Mouse (Mus musculus) neural tube, embryonic 14.5 days (tissue): ENCODE results near the gene Etv6. TPM values are rescaled to one million over a fixed set of nuclear protein-coding genes. Genes with fewer than 3 reads are reported as not detected.

Source experiments
- ATAC-seq: fragments of 200-750 bp; cut with Nextera tagmentation; 2 replicates; pipeline ENCODE4 v1.8.0; 2017; ENCODE audit warnings: low read depth, mild to moderate bottlenecking, moderate TSS enrichment, moderate library complexity
- H3K27ac ChIP-seq: fragments of 300-500 bp; sonication (generic); 2 replicates; pipeline ENCODE4 v1.5.1; 2014; ENCODE audit warnings: low read depth, mild to moderate bottlenecking, control low read depth, low read length, moderate library complexity, mixed read lengths
- H3K27me3 ChIP-seq: fragments of 300-500 bp; sonication (generic); 2 replicates; pipeline ENCODE4 v1.6.1; 2014; ENCODE audit warnings: low read length; ENCODE audit not compliant: control insufficient read depth, insufficient read depth
- H3K36me3 ChIP-seq: fragments of 300-500 bp; sonication (generic); 2 replicates; pipeline ENCODE4 v1.6.1; 2014; ENCODE audit warnings: low read length, mixed read lengths; ENCODE audit not compliant: control insufficient read depth, insufficient read depth
- H3K4me1 ChIP-seq: fragments of 300-500 bp; sonication (generic); 2 replicates; pipeline ENCODE4 v1.6.1; 2014; ENCODE audit warnings: low read length; ENCODE audit not compliant: control insufficient read depth, insufficient read depth
- H3K4me2 ChIP-seq: fragments of 300-500 bp; sonication (generic); 2 replicates; pipeline ENCODE4 v1.6.1; 2014; ENCODE audit warnings: mild to moderate bottlenecking, low read depth, low read length, control low read depth
- H3K4me3 ChIP-seq: fragments of 300-500 bp; sonication (generic); 2 replicates; pipeline ENCODE4 v1.5.1; 2014; ENCODE audit warnings: low read depth, low read length, control low read depth, mixed read lengths
- H3K9ac ChIP-seq: fragments of 300-500 bp; sonication (generic); replicated peaks from 2 replicates; pipeline ENCODE4 v1.6.1; 2014; ENCODE audit warnings: low read depth, mild to moderate bottlenecking, control low read depth, low read length, mixed read lengths
- H3K9me3 ChIP-seq: fragments of 300-500 bp; sonication (generic); 2 replicates; pipeline ENCODE4 v1.6.1; 2016; ENCODE audit warnings: low read length; ENCODE audit not compliant: control insufficient read depth
- WGBS: fragments of 180-500 bp; shearing (Covaris S2); extraction: QIAGEN DNeasy Blood & Tissue Kit; methylation state at CpG from one replicate; pipeline ENCODE4 v1.1.7; 2014; 5-methylcytosine and 5-hydroxymethylcytosine counted together
- polyA plus RNA-seq: library from polyadenylated mRNA; unstranded; fragments of >200 nt; fragmentation: Nextera tagmentation; extraction: Ambion mirVana; gene quantifications from 2 replicates; pipeline ENCODE4 v1.2.1, GENCODE M21; 2014

The Etv6 gene
- polyA plus RNA-seq, 1 experiment from 2014 or later = 5.8 TPM

- Histone ChIP-seq H3K9ac (no peak overlapping the region), H3K36me3 (no peaks in the 10 kb centered on the region), H3K4me3 (no peak overlapping the region), H3K9me3 (no peaks in the 10 kb centered on the region), H3K27ac (no peak overlapping the region), H3K4me1 (peaks cover 39% of the 10 kb centered on the region), H3K27me3 (no peaks in the 10 kb centered on the region), H3K4me2 (no peak overlapping the region)
- WGBS = 72% methylated on average over 8 of the region's 8 CpGs
- no peak for ATAC-seq
Observed at GRCm38 (mm10) chr6:134039351-134039750, 3.9 kb downstream of the Etv6 start.

- Histone ChIP-seq H3K36me3 (no peaks in the 10 kb centered on the region), H3K4me2 (no peak overlapping the region), H3K9ac (no peak overlapping the region), H3K27ac (no peak overlapping the region), H3K9me3 (no peaks in the 10 kb centered on the region), H3K4me3 (no peak overlapping the region), H3K4me1 (peaks cover 39% of the 10 kb centered on the region), H3K27me3 (no peaks in the 10 kb centered on the region)
- WGBS = 54% methylated on average over 3 of the region's 3 CpGs
- ATAC-seq = no peak
Observed at GRCm38 (mm10) chr6:134040312-134040711, 4.8 kb downstream of the Etv6 start.

GRCm38 (mm10) chr6:134041286-134041685 is 5.8 kb downstream of the Etv6 start:
- Histone ChIP-seq H3K4me2 (no peak overlapping the region), H3K36me3 (no peaks in the 10 kb centered on the region), H3K4me3 (no peak overlapping the region), H3K4me1 (peaks cover 39% of the 10 kb centered on the region), H3K27me3 (no peaks in the 10 kb centered on the region), H3K9me3 (no peaks in the 10 kb centered on the region), H3K9ac (no peak overlapping the region), H3K27ac (no peak overlapping the region)
- ATAC-seq = no peak
- WGBS = 73% methylated on average over 7 of the region's 7 CpGs

GRCm38 (mm10) chr6:134041916-134042315 is 6.4 kb downstream of the Etv6 start:
- Histone ChIP-seq H3K4me3 (no peak overlapping the region), H3K27ac (no peak overlapping the region), H3K4me1 (peaks cover 39% of the 10 kb centered on the region), H3K9ac (no peak overlapping the region), H3K4me2 (no peak overlapping the region), H3K9me3 (no peaks in the 10 kb centered on the region), H3K27me3 (no peaks in the 10 kb centered on the region), H3K36me3 (no peaks in the 10 kb centered on the region)
- WGBS = 24% methylated on average over 12 of the region's 12 CpGs
- ATAC-seq = no peak

- Histone ChIP-seq H3K4me1 (peaks cover 23% of the 10 kb centered on the region; the same call in 1 of the 2 replicates), H3K9me3 (no peaks in the 10 kb centered on the region), H3K27ac (no peak overlapping the region), H3K36me3 (no peaks in the 10 kb centered on the region), H3K9ac (no peak overlapping the region), H3K27me3 (no peaks in the 10 kb centered on the region), H3K4me3 (no peak overlapping the region), H3K4me2 (no peak overlapping the region)
- 4% methylated on average over 7 of the region's 7 CpGs for WGBS
- no peak for ATAC-seq
Observed at GRCm38 (mm10) chr6:134043545-134043944, 8.0 kb downstream of the Etv6 start.

GRCm38 (mm10) chr6:134045092-134045868 is 9.8 kb downstream of the Etv6 start:
- H3K4me1 ChIP-seq = peaks cover 24% of the 10 kb centered on the region; the same call in 1 of the 2 replicates
- WGBS = 54% methylated on average over 9 of the region's 9 CpGs
- no peak overlapping the region for H3K27ac ChIP-seq

GRCm38 (mm10) chr6:134046136-134046535 is 10.6 kb downstream of the Etv6 start:
- H3K9me3 ChIP-seq = no peaks in the 10 kb centered on the region
- ATAC-seq = no peak
- H3K27ac ChIP-seq = no peak overlapping the region
- no peak overlapping the region for H3K9ac ChIP-seq
- no peaks in the 10 kb centered on the region for H3K36me3 ChIP-seq
- WGBS = 9% methylated on average over 5 of the region's 5 CpGs
- H3K4me2 ChIP-seq = no peak overlapping the region
- H3K4me1 ChIP-seq = peaks cover 24% of the 10 kb centered on the region; the same call in 1 of the 2 replicates
- H3K4me3 ChIP-seq = no peak overlapping the region
- H3K27me3 ChIP-seq = no peaks in the 10 kb centered on the region

More at GRCm38 (mm10) chr6:134045092-134045868, 9.8 kb downstream of the Etv6 start:
- no peak overlapping the region for H3K9ac ChIP-seq
- H3K4me2 ChIP-seq = no peak overlapping the region
- ATAC-seq = no peak
- no peak overlapping the region for H3K4me3 ChIP-seq
- no peaks in the 10 kb centered on the region for H3K9me3 ChIP-seq
- H3K27me3 ChIP-seq = no peaks in the 10 kb centered on the region
- H3K36me3 ChIP-seq = no peaks in the 10 kb centered on the region

GRCm38 (mm10) chr6:134047249-134047648 is 11.7 kb downstream of the Etv6 start:
- ATAC-seq = no peak
- WGBS = 50% methylated on average over 5 of the region's 5 CpGs
- Histone ChIP-seq H3K4me1 (peaks cover 15% of the 10 kb centered on the region; the same call in 1 of the 2 replicates), H3K4me2 (no peak overlapping the region), H3K9ac (no peak overlapping the region), H3K4me3 (no peak overlapping the region), H3K27ac (no peak overlapping the region), H3K36me3 (no peaks in the 10 kb centered on the region), H3K9me3 (no peaks in the 10 kb centered on the region), H3K27me3 (no peaks in the 10 kb centered on the region)

GRCm38 (mm10) chr6:134047974-134048373 is 12.5 kb downstream of the Etv6 start:
- H3K27ac ChIP-seq = no peak overlapping the region
- WGBS = 91% methylated on average over 6 of the region's 6 CpGs
- peaks cover 14% of the 10 kb centered on the region; the same call in 1 of the 2 replicates for H3K4me1 ChIP-seq
- no peak overlapping the region for H3K4me3 ChIP-seq
- H3K4me2 ChIP-seq = no peak overlapping the region
- H3K36me3 ChIP-seq = no peaks in the 10 kb centered on the region
- H3K9me3 ChIP-seq = no peaks in the 10 kb centered on the region
- ATAC-seq = no peak
- H3K9ac ChIP-seq = no peak overlapping the region
- no peaks in the 10 kb centered on the region for H3K27me3 ChIP-seq
